22 mouse cellular contexts compared by ENCODE assay signal in genomic region chr2:93364951-93365350, GRCm38 (mm10). TPM values are rescaled to one million over a fixed set of nuclear protein-coding genes. Genes with fewer than 3 reads are reported as not detected.
DNase-seq lines count a peak whose midpoint lies in the region; ATAC-seq and TF ChIP-seq lines count a peak whose summit lies in the region.
"Had no signal": no experiment of that assay in that cellular context is flagged by ENCODE, and none has a peak within 500 bp of the region (broad histone marks: within the 10 kb centered on the region; RNA-seq: fewer than 3 reads in every experiment).

No protein-coding gene starts in this region.

- no peaks in the 10 kb centered on the region for H3K9me3 ChIP-seq in forebrain, embryonic 10.5 days
- 0 out of 2 replicates have a peak, but pooled peaks cover 3% of the 10 kb centered on the region for H3K9me3 ChIP-seq in forebrain, embryonic 15.5 days
- H3K9me3 ChIP-seq in hindbrain, postnatal 0 days (ENCODE audit: low read length) = no peaks in the 10 kb centered on the region
- H3K9me3 ChIP-seq in hindbrain, embryonic 12.5 days (replicated peaks) = no peaks in the 10 kb centered on the region
- H3K9me3 ChIP-seq in embryonic facial prominence, embryonic 10.5 days = no peaks in the 10 kb centered on the region
- H3K9me3 ChIP-seq: G1E; heart, embryonic 10.5 days; heart, embryonic 13.5 days; hindbrain, embryonic 15.5 days; intestine, embryonic 15.5 days had no signal

- no peak overlapping the region for H3K9ac ChIP-seq in forebrain, embryonic 15.5 days (replicated peaks)
- H3K9ac ChIP-seq in hindbrain, postnatal 0 days (replicated peaks; ENCODE audit: low read length) = no peak overlapping the region
- H3K9ac ChIP-seq in hindbrain, embryonic 12.5 days = no peak overlapping the region
- H3K9ac ChIP-seq: heart, embryonic 13.5 days; hindbrain, embryonic 15.5 days; intestine, embryonic 15.5 days had no signal

- peak overlapping the region; percentile 2; the same call in 1 of the 2 replicates for H3K27ac ChIP-seq in forebrain, embryonic 10.5 days
- no peak overlapping the region for H3K27ac ChIP-seq in forebrain, embryonic 15.5 days (replicated peaks)
- no peak overlapping the region for H3K27ac ChIP-seq in hindbrain, postnatal 0 days
- H3K27ac ChIP-seq in hindbrain, embryonic 12.5 days = no peak overlapping the region
- peak overlapping the region; percentile 57 for H3K27ac ChIP-seq in embryonic facial prominence, embryonic 10.5 days (replicated peaks)
- H3K27ac ChIP-seq: heart, adult 2 months; heart, embryonic 13.5 days; hindbrain, embryonic 15.5 days; intestine, embryonic 15.5 days had no signal

- no peak overlapping the region for H3K4me2 ChIP-seq in forebrain, embryonic 15.5 days (replicated peaks)
- no peak overlapping the region for H3K4me2 ChIP-seq in hindbrain, postnatal 0 days (ENCODE audit: low read depth, low read length)
- H3K4me2 ChIP-seq in hindbrain, embryonic 12.5 days (replicated peaks) = no peak overlapping the region
- H3K4me2 ChIP-seq: heart, embryonic 13.5 days; hindbrain, embryonic 15.5 days; intestine, embryonic 15.5 days had no signal

- DNase-seq in forebrain, embryonic 10.5 days (ENCODE audit: extremely low spot score, low spot score) = no peak
- DNase-seq in hindbrain, postnatal 0 days (ENCODE audit: low spot score) = peak; percentile 28
- no peak for DNase-seq in embryonic facial prominence, embryonic 10.5 days (ENCODE audit: low spot score)
- DNase-seq in right cerebral cortex, postnatal 14 days = no peak
- DNase-seq: adrenal gland, postnatal 10 days; adrenal gland, postnatal 36 days; B cell, adult 2 months; embryo, embryonic 11 days; gastrocnemius, postnatal 25 days; heart, adult 2 months; heart, postnatal 14 days; kidney, adult 11 months had no signal

- H3K36me3 ChIP-seq in forebrain, embryonic 10.5 days (replicated peaks) = no peaks in the 10 kb centered on the region
- no peaks in the 10 kb centered on the region for H3K36me3 ChIP-seq in forebrain, embryonic 15.5 days
- no peaks in the 10 kb centered on the region for H3K36me3 ChIP-seq in hindbrain, postnatal 0 days (ENCODE audit: insufficient read depth, low read length)
- no peaks in the 10 kb centered on the region for H3K36me3 ChIP-seq in hindbrain, embryonic 12.5 days
- H3K36me3 ChIP-seq in embryonic facial prominence, embryonic 10.5 days (replicated peaks) = no peaks in the 10 kb centered on the region
- H3K36me3 ChIP-seq: G1E; heart, embryonic 10.5 days; heart, embryonic 13.5 days; hindbrain, embryonic 15.5 days; intestine, embryonic 15.5 days had no signal

- TF ChIP-seq CTCF in hindbrain, postnatal 0 days (IDR thresholded peaks at IDR 0.05; ENCODE audit: low read depth) = no peak

- H3K4me3 ChIP-seq in forebrain, embryonic 10.5 days = no peak overlapping the region
- H3K4me3 ChIP-seq in forebrain, embryonic 15.5 days = no peak overlapping the region
- no peak overlapping the region for H3K4me3 ChIP-seq in hindbrain, postnatal 0 days (ENCODE audit: low read length)
- H3K4me3 ChIP-seq in hindbrain, embryonic 12.5 days = no peak overlapping the region
- H3K4me3 ChIP-seq in embryonic facial prominence, embryonic 10.5 days = no peak overlapping the region
- H3K4me3 ChIP-seq: heart, adult 2 months; heart, embryonic 10.5 days; heart, embryonic 13.5 days; hindbrain, embryonic 15.5 days; intestine, embryonic 15.5 days had no signal

- H3K4me1 ChIP-seq in forebrain, embryonic 10.5 days = peaks cover 44% of the 10 kb centered on the region
- peaks cover 11% of the 10 kb centered on the region for H3K4me1 ChIP-seq in forebrain, embryonic 15.5 days
- peaks cover 6% of the 10 kb centered on the region for H3K4me1 ChIP-seq in hindbrain, postnatal 0 days (ENCODE audit: insufficient read depth, low read length)
- peaks cover 28% of the 10 kb centered on the region for H3K4me1 ChIP-seq in hindbrain, embryonic 12.5 days
- peaks cover 67% of the 10 kb centered on the region for H3K4me1 ChIP-seq in embryonic facial prominence, embryonic 10.5 days

- ATAC-seq in forebrain, embryonic 15.5 days (replicated peaks) = no peak
- ATAC-seq in hindbrain, postnatal 0 days = no peak
- ATAC-seq in hindbrain, embryonic 12.5 days (ENCODE audit: low FRiP score) = no peak
- ATAC-seq: forebrain, embryonic 14.5 days; intestine, embryonic 15.5 days; Patski had no signal

- no peaks in the 10 kb centered on the region for H3K27me3 ChIP-seq in forebrain, embryonic 10.5 days (ENCODE audit: poor library complexity, severe bottlenecking)
- H3K27me3 ChIP-seq in forebrain, embryonic 15.5 days = no peaks in the 10 kb centered on the region
- H3K27me3 ChIP-seq in hindbrain, postnatal 0 days (ENCODE audit: insufficient read depth, low read length) = no peaks in the 10 kb centered on the region
- H3K27me3 ChIP-seq in hindbrain, embryonic 12.5 days = no peaks in the 10 kb centered on the region; the same call in 1 of the 2 replicates
- 0 out of 2 replicates have a peak, but pooled peaks cover 16% of the 10 kb centered on the region for H3K27me3 ChIP-seq in embryonic facial prominence, embryonic 10.5 days (replicated peaks; ENCODE audit: low read depth, poor library complexity, severe bottlenecking)
- H3K27me3 ChIP-seq: heart, embryonic 13.5 days; hindbrain, embryonic 15.5 days; intestine, embryonic 15.5 days; Patski had no signal

- 69% methylated on average over 2 of the region's 2 CpGs for WGBS in forebrain, embryonic 10.5 days
- 65% methylated on average over 2 of the region's 2 CpGs for WGBS in forebrain, embryonic 15.5 days
- 52% methylated on average over 2 of the region's 2 CpGs for WGBS in hindbrain, postnatal 0 days
- WGBS in hindbrain, embryonic 12.5 days = 73% methylated on average over 2 of the region's 2 CpGs
- 66% methylated on average over 2 of the region's 2 CpGs for WGBS in embryonic facial prominence, embryonic 10.5 days

RNA-seq across cellular contexts. Expression of gene Tspan18, which starts 30.6 kb away (rescaled TPM):
- 30.1 and 31.4 TPM in 2 replicates for polyA plus RNA-seq in forebrain, embryonic 10.5 days (2016; fragmentation: Nextera tagmentation; extraction: Ambion mirVana)
- polyA plus RNA-seq in forebrain, embryonic 15.5 days (2015; fragmentation: Nextera tagmentation; extraction: Ambion mirVana) = 16.5 and 16.9 TPM in 2 replicates
- 23.5 and 26.2 TPM in 2 replicates for total RNA-seq in hindbrain, postnatal 0 days (2014; rRNA removed)
- polyA plus RNA-seq in hindbrain, postnatal 0 days (2015; fragmentation: Nextera tagmentation; extraction: Ambion mirVana) = 11.1 and 12.3 TPM in 2 replicates
- 34.2 and 39.0 TPM in 2 replicates for polyA plus RNA-seq in hindbrain, embryonic 12.5 days (2016; fragmentation: Nextera tagmentation; extraction: Ambion mirVana)
- polyA plus RNA-seq in embryonic facial prominence, embryonic 10.5 days (2016; fragmentation: Nextera tagmentation; extraction: Ambion mirVana) = 20.7 and 25.3 TPM in 2 replicates
- total RNA-seq: hematopoietic stem cell, adult 5-6 weeks had no signal

Comparison
In these comparisons a context has a peak if more than half of its experiments do, and no peak if none do; other contexts are left out.
1. H3K27ac ChIP-seq: peak in forebrain, embryonic 10.5 days (single experiment) and embryonic facial prominence, embryonic 10.5 days (single experiment); none in forebrain, embryonic 15.5 days (single experiment), hindbrain, postnatal 0 days (single experiment) and hindbrain, embryonic 12.5 days (single experiment).